Mouse (Mus musculus): ENCODE data around the gene B3galnt1.

Gene B3galnt1

GRCm38 (mm10) chr3:69598261-69599165 lies at the start of gene B3galnt1:
Gene B3galnt1, minus strand, starts transcription at chr3:69598960.
- DNase-seq (ENCODE audit: low read depth, low spot score), result peak; percentile 30

GRCm38 (mm10) chr3:69634521-69634920 lies 35.8 kb upstream of the B3galnt1 start:
- DNase-seq (ENCODE audit: low read depth, low spot score), result no peak

- no peak for DNase-seq (ENCODE audit: low read depth, low spot score)
Measured at GRCm38 (mm10) chr3:69633706-69634420, 35.1 kb upstream of the B3galnt1 start.

- DNase-seq (ENCODE audit: low read depth, low spot score), result no peak
Measured at GRCm38 (mm10) chr3:69626963-69627590, 28.3 kb upstream of the B3galnt1 start.

GRCm38 (mm10) chr3:69626213-69626962 lies 27.6 kb upstream of the B3galnt1 start:
- no peak for DNase-seq (ENCODE audit: low read depth, low spot score)

- no peak for DNase-seq (ENCODE audit: low read depth, low spot score)
Measured at GRCm38 (mm10) chr3:69624182-69624581, 25.4 kb upstream of the B3galnt1 start.

GRCm38 (mm10) chr3:69607909-69608308 lies 9.1 kb upstream of the B3galnt1 start:
- no peak for DNase-seq (ENCODE audit: low read depth, low spot score)

GRCm38 (mm10) chr3:69607468-69607867 lies 8.7 kb upstream of the B3galnt1 start:
- no peak for DNase-seq (ENCODE audit: low read depth, low spot score)

GRCm38 (mm10) chr3:69606923-69607322 lies 8.2 kb upstream of the B3galnt1 start:
- no peak for DNase-seq (ENCODE audit: low read depth, low spot score)

- no peak for DNase-seq (ENCODE audit: low read depth, low spot score)
Measured at GRCm38 (mm10) chr3:69599166-69599500, 373 bp upstream of the B3galnt1 start.

GRCm38 (mm10) chr3:69597816-69598215 lies 944 bp downstream of the B3galnt1 start:
- DNase-seq (ENCODE audit: low read depth, low spot score), result no peak

GRCm38 (mm10) chr3:69597211-69597610 lies 1.5 kb downstream of the B3galnt1 start:
- no peak for DNase-seq (ENCODE audit: low read depth, low spot score)

- DNase-seq (ENCODE audit: low read depth, low spot score), result no peak
Measured at GRCm38 (mm10) chr3:69596116-69596515, 2.6 kb downstream of the B3galnt1 start.

GRCm38 (mm10) chr3:69594071-69594470 lies 4.7 kb downstream of the B3galnt1 start:
- DNase-seq (ENCODE audit: low read depth, low spot score), result no peak

GRCm38 (mm10) chr3:69593426-69593825 lies 5.3 kb downstream of the B3galnt1 start:
- no peak for DNase-seq (ENCODE audit: low read depth, low spot score)

GRCm38 (mm10) chr3:69588101-69588760 lies 10.5 kb downstream of the B3galnt1 start:
- DNase-seq (ENCODE audit: low read depth, low spot score), result no peak

- DNase-seq (ENCODE audit: low read depth, low spot score), result no peak
Measured at GRCm38 (mm10) chr3:69583798-69584197, 15.0 kb downstream of the B3galnt1 start.

- peak; percentile 25 for DNase-seq (ENCODE audit: low read depth, low spot score)
Measured at GRCm38 (mm10) chr3:69578791-69579190, 20.0 kb downstream of the B3galnt1 start.

GRCm38 (mm10) chr3:69576715-69577114 lies 22.0 kb downstream of the B3galnt1 start:
- DNase-seq (ENCODE audit: low read depth, low spot score), result no peak

- DNase-seq (ENCODE audit: low read depth, low spot score), result no peak
Measured at GRCm38 (mm10) chr3:69575577-69575976, 23.2 kb downstream of the B3galnt1 start.

GRCm38 (mm10) chr3:69572561-69572960 lies 26.2 kb downstream of the B3galnt1 start:
- DNase-seq (ENCODE audit: low read depth, low spot score), result no peak

Measured in CD4-positive, CD25-positive, alpha-beta regulatory T cell, adult 2 months (primary cell).